Mouse (Mus musculus) kidney, embryonic 16.5 days (tissue): ENCODE results near the gene Prim2. TPM values are rescaled to one million over a fixed set of nuclear protein-coding genes. Genes with fewer than 3 reads are reported as not detected.

Experiments
- ATAC-seq: fragments of 200-750 bp; cut with Nextera tagmentation; 2 replicates; pipeline ENCODE4 v1.8.0; 2017; ENCODE audit warnings: moderate TSS enrichment; ENCODE audit not compliant: low FRiP score, low TSS enrichment
- H3K27ac ChIP-seq: fragments of 300-500 bp; sonication (generic); 2 replicates; pipeline ENCODE4 v1.5.1; 2014; ENCODE audit warnings: low read length
- H3K27me3 ChIP-seq: fragments of 300-500 bp; sonication (generic); 2 replicates; pipeline ENCODE4 v1.6.1; 2014; ENCODE audit warnings: low read length, control low read depth, mixed read lengths; ENCODE audit not compliant: insufficient read depth
- H3K36me3 ChIP-seq: fragments of 300-500 bp; sonication (generic); 2 replicates; pipeline ENCODE4 v1.6.1; 2014; ENCODE audit warnings: low read length, control low read depth, mixed read lengths; ENCODE audit not compliant: insufficient read depth
- H3K4me1 ChIP-seq: fragments of 300-500 bp; sonication (generic); 2 replicates; pipeline ENCODE4 v1.6.1; 2014; ENCODE audit warnings: low read length, control low read depth, mixed read lengths; ENCODE audit not compliant: insufficient read depth
- H3K4me2 ChIP-seq: fragments of 300-500 bp; sonication (generic); replicated peaks from 2 replicates; pipeline ENCODE4 v1.6.1; 2014; ENCODE audit warnings: low read depth, low read length
- H3K4me3 ChIP-seq: fragments of 300-500 bp; sonication (generic); 2 replicates; pipeline ENCODE4 v1.5.1; 2014; ENCODE audit warnings: mild to moderate bottlenecking, low read length
- H3K9ac ChIP-seq: fragments of 300-500 bp; sonication (generic); replicated peaks from 2 replicates; pipeline ENCODE4 v1.6.1; 2014; ENCODE audit warnings: low read length
- H3K9me3 ChIP-seq: fragments of 300-500 bp; sonication (generic); 2 replicates; pipeline ENCODE4 v1.6.1; 2016; ENCODE audit warnings: low read length, control low read depth
- WGBS: fragments of 180-500 bp; shearing (Covaris S2); extraction: QIAGEN DNeasy Blood & Tissue Kit; methylation state at CpG from one replicate; pipeline ENCODE4 v1.1.7; 2014; 5-methylcytosine and 5-hydroxymethylcytosine counted together
- polyA plus RNA-seq: library from polyadenylated mRNA; unstranded; fragments of >200 nt; fragmentation: Nextera tagmentation; extraction: Ambion mirVana; gene quantifications from 2 replicates; pipeline ENCODE4 v1.2.1, GENCODE M21; 2015

Prim2 gene
- polyA plus RNA-seq, 1 experiment from 2014 or later: 35.8 TPM

GRCm38 (mm10) chr1:33578593-33578992 is 91.0 kb downstream of the Prim2 start:
- ATAC-seq: no peak
- Histone ChIP-seq H3K4me2 (no peak overlapping the region), H3K9me3 (no peaks in the 10 kb centered on the region), H3K4me3 (no peak overlapping the region), H3K9ac (no peak overlapping the region), H3K4me1 (no peaks in the 10 kb centered on the region), H3K36me3 (no peaks in the 10 kb centered on the region), H3K27me3 (no peaks in the 10 kb centered on the region), H3K27ac (no peak overlapping the region)
- 69% methylated on average over 6 of the region's 6 CpGs for WGBS

- Histone ChIP-seq H3K4me1 (no peaks in the 10 kb centered on the region), H3K27ac (no peak overlapping the region), H3K4me2 (no peak overlapping the region), H3K36me3 (no peaks in the 10 kb centered on the region), H3K4me3 (no peak overlapping the region), H3K9me3 (no peaks in the 10 kb centered on the region), H3K27me3 (no peaks in the 10 kb centered on the region), H3K9ac (no peak overlapping the region)
- 97% methylated on average over 6 of the region's 6 CpGs for WGBS
- ATAC-seq: no peak
These were observed 95.1 kb downstream of the Prim2 start for GRCm38 (mm10) chr1:33574459-33574858.

- no peak for ATAC-seq
- no peak overlapping the region for H3K9ac ChIP-seq
- H3K27me3 ChIP-seq: no peaks in the 10 kb centered on the region
- no peak overlapping the region for H3K4me3 ChIP-seq
- H3K27ac ChIP-seq: no peak overlapping the region
- H3K4me1 ChIP-seq: no peaks in the 10 kb centered on the region
- 52% methylated on average over 7 of the region's 7 CpGs for WGBS
- H3K36me3 ChIP-seq: no peaks in the 10 kb centered on the region
- H3K9me3 ChIP-seq: no peaks in the 10 kb centered on the region
- no peak overlapping the region for H3K4me2 ChIP-seq
These were observed 103.7 kb downstream of the Prim2 start for GRCm38 (mm10) chr1:33565764-33566401.

- Histone ChIP-seq H3K4me1 (no peaks in the 10 kb centered on the region), H3K27ac (no peak overlapping the region), H3K9ac (no peak overlapping the region), H3K27me3 (no peaks in the 10 kb centered on the region), H3K36me3 (no peaks in the 10 kb centered on the region), H3K4me2 (no peak overlapping the region), H3K4me3 (no peak overlapping the region), H3K9me3 (no peaks in the 10 kb centered on the region)
- 69% methylated on average over 6 of the region's 6 CpGs for WGBS
- no peak; the same call in 1 of the 2 replicates for ATAC-seq
These were observed 105.6 kb downstream of the Prim2 start for GRCm38 (mm10) chr1:33564032-33564431.

- Histone ChIP-seq H3K4me2 (no peak overlapping the region), H3K27ac (no peak overlapping the region), H3K4me3 (no peak overlapping the region), H3K9ac (no peak overlapping the region), H3K36me3 (no peaks in the 10 kb centered on the region), H3K4me1 (no peaks in the 10 kb centered on the region), H3K9me3 (no peaks in the 10 kb centered on the region), H3K27me3 (no peaks in the 10 kb centered on the region)
- 80% methylated on average over 3 of the region's 3 CpGs for WGBS
- no peak for ATAC-seq
These were observed 106.0 kb downstream of the Prim2 start for GRCm38 (mm10) chr1:33563611-33564010.

- no peak overlapping the region for H3K4me2 ChIP-seq
- no peak overlapping the region for H3K4me3 ChIP-seq
- WGBS: 64% methylated on average over 4 of the region's 4 CpGs
- no peaks in the 10 kb centered on the region for H3K27me3 ChIP-seq
- no peak for ATAC-seq
- H3K36me3 ChIP-seq: no peaks in the 10 kb centered on the region
- H3K9me3 ChIP-seq: no peaks in the 10 kb centered on the region
- no peaks in the 10 kb centered on the region for H3K4me1 ChIP-seq
- no peak overlapping the region for H3K9ac ChIP-seq
- H3K27ac ChIP-seq: no peak overlapping the region
These were observed 113.0 kb downstream of the Prim2 start for GRCm38 (mm10) chr1:33556638-33557037.

GRCm38 (mm10) chr1:33555626-33556025 is 114.0 kb downstream of the Prim2 start:
- Histone ChIP-seq H3K27ac (no peak overlapping the region), H3K9ac (no peak overlapping the region), H3K9me3 (no peaks in the 10 kb centered on the region), H3K27me3 (no peaks in the 10 kb centered on the region), H3K36me3 (no peaks in the 10 kb centered on the region), H3K4me3 (no peak overlapping the region), H3K4me1 (no peaks in the 10 kb centered on the region), H3K4me2 (no peak overlapping the region)
- 67% methylated on average over 2 of the region's 2 CpGs for WGBS
- no peak for ATAC-seq

- Histone ChIP-seq H3K9ac (no peak overlapping the region), H3K4me3 (no peak overlapping the region), H3K4me1 (no peaks in the 10 kb centered on the region), H3K9me3 (peaks cover 9% of the 10 kb centered on the region), H3K4me2 (no peak overlapping the region), H3K27ac (no peak overlapping the region), H3K36me3 (no peaks in the 10 kb centered on the region), H3K27me3 (no peaks in the 10 kb centered on the region)
- WGBS: 93% methylated on average over 9 of the region's 9 CpGs
- no peak for ATAC-seq
These were observed 118.2 kb downstream of the Prim2 start for GRCm38 (mm10) chr1:33551350-33551749.

- Histone ChIP-seq H3K9me3 (no peaks in the 10 kb centered on the region), H3K27me3 (no peaks in the 10 kb centered on the region), H3K4me2 (no peak overlapping the region), H3K36me3 (no peaks in the 10 kb centered on the region), H3K27ac (no peak overlapping the region), H3K9ac (no peak overlapping the region), H3K4me1 (no peaks in the 10 kb centered on the region), H3K4me3 (no peak overlapping the region)
- ATAC-seq: no peak
- 93% methylated on average over 7 of the region's 7 CpGs for WGBS
These were observed 127.9 kb downstream of the Prim2 start for GRCm38 (mm10) chr1:33541708-33542107.

- Histone ChIP-seq H3K27me3 (no peaks in the 10 kb centered on the region), H3K27ac (no peak overlapping the region), H3K36me3 (no peaks in the 10 kb centered on the region), H3K9me3 (peaks cover 3% of the 10 kb centered on the region; the same call in 1 of the 2 replicates), H3K4me2 (no peak overlapping the region), H3K4me1 (peaks cover 4% of the 10 kb centered on the region; the same call in 1 of the 2 replicates), H3K9ac (no peak overlapping the region), H3K4me3 (no peak overlapping the region)
- ATAC-seq: no peak
These were observed 131.6 kb downstream of the Prim2 start for GRCm38 (mm10) chr1:33537948-33538347.
